Mouse (Mus musculus) adrenal gland, adult 8-10 months (tissue): Measurements from ENCODE around the gene Cox7c. TPM values are rescaled to one million over a fixed set of nuclear protein-coding genes. Genes with fewer than 3 reads are reported as not detected.
"Not testable (repeated sequence)": the region's sequence is repeated elsewhere in the genome, so short reads cannot be mapped to it uniquely, and the experiment has no call there.

Experiments
- DNase-seq: peaks from one replicate; pipeline ENCODE4 v3.0.0; 2022
- total RNA-seq, 4 experiments: library from RNA; stranded (reverse); gene quantifications; 2 replicates each; pipeline ENCODE4 v1.2.4; 2022

The Cox7c gene
- 100 to 1,000 TPM; 265 to 460 (median 383) TPM for total RNA-seq

GRCm38 (mm10) chr13:86046254-86046951 lies at the start of gene Cox7c:
TSS of gene Cox7c (minus strand) at chr13:86046904.
- DNase-seq: peak; percentile 88

- no peak for DNase-seq
Observed at GRCm38 (mm10) chr13:86068011-86068724, 21.5 kb upstream of the Cox7c start.

- DNase-seq: no peak
Observed at GRCm38 (mm10) chr13:86067508-86067907, 20.8 kb upstream of the Cox7c start.

- DNase-seq: not testable (repeated sequence)
Observed at GRCm38 (mm10) chr13:86054091-86054490, 7.4 kb upstream of the Cox7c start.

- DNase-seq: no peak
Observed at GRCm38 (mm10) chr13:86004907-86005675, 41.6 kb downstream of the Cox7c start.
